8 mouse cellular contexts compared by ENCODE assay signal in genomic region chr19:20390455-20390994, GRCm38 (mm10). TPM values are rescaled to one million over a fixed set of nuclear protein-coding genes. Genes with fewer than 3 reads are reported as not detected.
DNase-seq lines count a peak whose midpoint lies in the region; ATAC-seq and TF ChIP-seq lines count a peak whose summit lies in the region.

Gene Anxa1 (minus strand): TSS chr19:20390944.

- no peak for DNase-seq in adrenal gland, postnatal 25 days
- no peak for DNase-seq in liver, embryonic 11.5 days (ENCODE audit: low spot score)
- DNase-seq in cerebellum, postnatal 4 days (ENCODE audit: low spot score in 2 of 2), result no peak
- DNase-seq in frontal cortex, postnatal 36 days (ENCODE audit: low spot score in 2 of 2), result no peak
- no peak for DNase-seq in neural tube, embryonic 10.5 days (ENCODE audit: extremely low spot score, low spot score)

- 49% methylated on average over 5 of the region's 5 CpGs for WGBS in heart, embryonic 12.5 days
- 32% methylated on average over 5 of the region's 5 CpGs for WGBS in liver, embryonic 11.5 days
- WGBS in small intestine, adult 2 months, result 6% methylated on average over 5 of the region's 5 CpGs

- no peaks in the 10 kb centered on the region; the same call in 1 of the 2 replicates for H3K27me3 ChIP-seq in ES-Bruce4 (ENCODE audit: control insufficient read depth, insufficient read depth, low read length, poor library complexity, severe bottlenecking)
- H3K27me3 ChIP-seq in heart, embryonic 12.5 days (replicated peaks), result no peaks in the 10 kb centered on the region
- no peaks in the 10 kb centered on the region for H3K27me3 ChIP-seq in liver, embryonic 11.5 days (replicated peaks; ENCODE audit: control insufficient read depth, insufficient read depth, low read length)
- no peaks in the 10 kb centered on the region for H3K27me3 ChIP-seq in small intestine, adult 2 months (ENCODE audit: control insufficient read depth, insufficient read depth, low read length)

- H3K9ac ChIP-seq in ES-Bruce4 (ENCODE audit: low read depth, poor library complexity, severe bottlenecking), result no peak within 1 kb of the TSS
- H3K9ac ChIP-seq in heart, embryonic 12.5 days, result no peak within 1 kb of the TSS
- no peak within 1 kb of the TSS for H3K9ac ChIP-seq in liver, embryonic 11.5 days (ENCODE audit: low read depth, low read length)

- no peaks in the 10 kb centered on the region for H3K36me3 ChIP-seq in ES-Bruce4 (ENCODE audit: control insufficient read depth, insufficient read depth, low read length, poor library complexity, severe bottlenecking)
- no peaks in the 10 kb centered on the region for H3K36me3 ChIP-seq in heart, embryonic 12.5 days
- H3K36me3 ChIP-seq in liver, embryonic 11.5 days (ENCODE audit: control insufficient read depth, insufficient read depth, low read length), result no peaks in the 10 kb centered on the region
- no peaks in the 10 kb centered on the region for H3K36me3 ChIP-seq in small intestine, adult 2 months (ENCODE audit: control insufficient read depth, insufficient read depth, low read length)

- H3K4me2 ChIP-seq in heart, embryonic 12.5 days, result peak within 1 kb of the TSS; percentile 21; the same call in 1 of the 2 replicates
- H3K4me2 ChIP-seq in liver, embryonic 11.5 days, result no peak within 1 kb of the TSS

- no peaks in the 10 kb centered on the region for H3K9me3 ChIP-seq in ES-Bruce4 (replicated peaks; ENCODE audit: control insufficient read depth, insufficient read depth, low read length, poor library complexity, severe bottlenecking)
- H3K9me3 ChIP-seq in heart, embryonic 12.5 days (replicated peaks), result no peaks in the 10 kb centered on the region
- no peaks in the 10 kb centered on the region for H3K9me3 ChIP-seq in liver, embryonic 11.5 days (ENCODE audit: control insufficient read depth, low read length)

- TF ChIP-seq CTCF in ES-Bruce4 (IDR thresholded peaks at IDR 0.05; ENCODE audit: low read depth, low read length), result no peak
- no peak for TF ChIP-seq CTCF in small intestine, adult 2 months (IDR thresholded peaks at IDR 0.05; ENCODE audit: extremely low read depth, insufficient read length, insufficient replicate concordance, low read depth, low read length)

- ATAC-seq in heart, embryonic 12.5 days (ENCODE audit: insufficient number of reproducible peaks, low FRiP score), result no peak
- no peak for ATAC-seq in liver, embryonic 11.5 days (replicated peaks; ENCODE audit: low FRiP score)

- TF ChIP-seq POLR2A in ES-Bruce4 (IDR thresholded peaks at IDR 0.05; ENCODE audit: insufficient read depth, low read length), result no peak
- TF ChIP-seq POLR2A in small intestine, adult 2 months (IDR thresholded peaks at IDR 0.05; ENCODE audit: low read depth, low read length), result no peak

- no peak for TF ChIP-seq EP300 in ES-Bruce4 (IDR thresholded peaks at IDR 0.05; ENCODE audit: insufficient read depth, low read depth, low read length)

- no peak within 1 kb of the TSS for H3K4me3 ChIP-seq in ES-Bruce4 (ENCODE audit: low read depth, low read length)
- no peak within 1 kb of the TSS for H3K4me3 ChIP-seq in heart, embryonic 12.5 days
- no peak within 1 kb of the TSS for H3K4me3 ChIP-seq in liver, embryonic 11.5 days (ENCODE audit: low read depth, low read length)
- peak within 1 kb of the TSS; percentile 31; the same call in 1 of the 2 replicates for H3K4me3 ChIP-seq in small intestine, adult 2 months (ENCODE audit: low read depth, low read length)

- H3K4me1 ChIP-seq in ES-Bruce4 (ENCODE audit: control insufficient read depth, insufficient read depth, low read length), result no peaks in the 10 kb centered on the region
- 0 out of 2 replicates have a peak, but pooled peaks cover 5% of the 10 kb centered on the region for H3K4me1 ChIP-seq in heart, embryonic 12.5 days (replicated peaks)
- H3K4me1 ChIP-seq in liver, embryonic 11.5 days (replicated peaks; ENCODE audit: control insufficient read depth, insufficient read depth, low read length), result no peaks in the 10 kb centered on the region
- H3K4me1 ChIP-seq in small intestine, adult 2 months (ENCODE audit: control insufficient read depth, insufficient read depth, insufficient read length, low read length), result no peaks in the 10 kb centered on the region

- H3K27ac ChIP-seq in ES-Bruce4 (ENCODE audit: insufficient read depth, low read length), result no peak within 1 kb of the TSS
- H3K27ac ChIP-seq in heart, embryonic 12.5 days (ENCODE audit: poor library complexity, severe bottlenecking), result no peak within 1 kb of the TSS
- no peak within 1 kb of the TSS for H3K27ac ChIP-seq in liver, embryonic 11.5 days (ENCODE audit: low read depth, low read length)
- 0 out of 2 replicates have a peak within 1 kb of the TSS, but pooled peaks have one; percentile 47 for H3K27ac ChIP-seq in small intestine, adult 2 months (ENCODE audit: insufficient read depth, low read depth, low read length)

RNA-seq across cellular contexts. Expression of gene Anxa1, which starts in this region (rescaled TPM):
- 76.7 and 79.3 TPM in 2 replicates for polyA plus RNA-seq in ES-Bruce4 (2011; ENCODE audit: insufficient read depth, insufficient read length, low read depth, missing spikeins)
- total RNA-seq in adrenal gland, postnatal 25 days (2021), result 10.7 and 11.4 TPM in 2 replicates
- 15.8 and 17.4 TPM in 2 replicates for polyA plus RNA-seq in heart, embryonic 12.5 days (2016; fragmentation: Nextera tagmentation; extraction: Ambion mirVana)
- 16.8 and 18.7 TPM in 2 replicates for polyA plus RNA-seq in liver, embryonic 11.5 days (2014; fragmentation: Nextera tagmentation; extraction: Ambion mirVana)
- polyA plus RNA-seq in small intestine, adult 2 months (2012; rRNA removed), result 0.81 and 1.0 TPM in 2 replicates
